Mouse (Mus musculus): ENCODE measurements at regions not wholly inside any gene's neighbourhood (a gene's known extent, or its start where the extent isn't known, plus 50 kb on each side); places are given as distances from the start of the nearest gene placed in this dataset.

GRCm38 (mm10) chr1:186909518-186910105 is 57.6 kb upstream of the D1Pas1 start:
- H3K9me3 ChIP-seq (ENCODE audit: control insufficient read depth, low read length), result no peaks in the 10 kb centered on the region
- H3K4me2 ChIP-seq (ENCODE audit: low read depth, low read length), result no peak overlapping the region
- no peak overlapping the region for H3K27ac ChIP-seq (ENCODE audit: low read depth, low read length)
- H3K4me3 ChIP-seq (ENCODE audit: low read depth, low read length), result no peak overlapping the region
- H3K36me3 ChIP-seq (ENCODE audit: control insufficient read depth, insufficient read depth, low read length), result no peaks in the 10 kb centered on the region
- 0 out of 2 replicates have a peak, but pooled peaks cover 5% of the 10 kb centered on the region for H3K27me3 ChIP-seq (ENCODE audit: control insufficient read depth, insufficient read depth, low read length)
- WGBS, result 66% methylated on average over 9 of the region's 9 CpGs
- H3K4me1 ChIP-seq (ENCODE audit: control insufficient read depth, insufficient read depth, low read length), result no peaks in the 10 kb centered on the region
- no peak overlapping the region for H3K9ac ChIP-seq (replicated peaks; ENCODE audit: low read depth, low read length)
- ATAC-seq (ENCODE audit: low read depth), result no peak

GRCm38 (mm10) chr1:186909073-186909472 is 58.1 kb upstream of the D1Pas1 start:
- Histone ChIP-seq H3K36me3 (ENCODE audit: control insufficient read depth, insufficient read depth, low read length) (no peaks in the 10 kb centered on the region), H3K9ac (replicated peaks; ENCODE audit: low read depth, low read length) (no peak overlapping the region), H3K4me3 (ENCODE audit: low read depth, low read length) (no peak overlapping the region), H3K9me3 (ENCODE audit: control insufficient read depth, low read length) (no peaks in the 10 kb centered on the region), H3K4me2 (ENCODE audit: low read depth, low read length) (no peak overlapping the region), H3K4me1 (ENCODE audit: control insufficient read depth, insufficient read depth, low read length) (no peaks in the 10 kb centered on the region), H3K27ac (ENCODE audit: low read depth, low read length) (no peak overlapping the region), H3K27me3 (ENCODE audit: control insufficient read depth, insufficient read depth, low read length) (0 out of 2 replicates have a peak, but pooled peaks cover 5% of the 10 kb centered on the region)
- ATAC-seq (ENCODE audit: low read depth), result peak; percentile 58; the same call in 1 of the 2 replicates
- WGBS, result 38% methylated on average over 9 of the region's 9 CpGs

GRCm38 (mm10) chr1:186907409-186908170 is 59.6 kb upstream of the D1Pas1 start:
- no peak overlapping the region for H3K9ac ChIP-seq (replicated peaks; ENCODE audit: low read depth, low read length)
- no peak for ATAC-seq (ENCODE audit: low read depth)
- H3K4me3 ChIP-seq (ENCODE audit: low read depth, low read length), result no peak overlapping the region
- WGBS, result 81% methylated on average over 10 of the region's 10 CpGs
- H3K27ac ChIP-seq (ENCODE audit: low read depth, low read length), result no peak overlapping the region
- no peaks in the 10 kb centered on the region for H3K36me3 ChIP-seq (ENCODE audit: control insufficient read depth, insufficient read depth, low read length)
- no peak overlapping the region for H3K4me2 ChIP-seq (ENCODE audit: low read depth, low read length)
- no peaks in the 10 kb centered on the region for H3K4me1 ChIP-seq (ENCODE audit: control insufficient read depth, insufficient read depth, low read length)
- H3K9me3 ChIP-seq (ENCODE audit: control insufficient read depth, low read length), result no peaks in the 10 kb centered on the region
- H3K27me3 ChIP-seq (ENCODE audit: control insufficient read depth, insufficient read depth, low read length), result 0 out of 2 replicates have a peak, but pooled peaks cover 5% of the 10 kb centered on the region

GRCm38 (mm10) chr1:186905942-186906341 is 61.3 kb upstream of the D1Pas1 start:
- H3K27me3 ChIP-seq (ENCODE audit: control insufficient read depth, insufficient read depth, low read length), result 0 out of 2 replicates have a peak, but pooled peaks cover 3% of the 10 kb centered on the region
- no peak overlapping the region for H3K4me3 ChIP-seq (ENCODE audit: low read depth, low read length)
- no peaks in the 10 kb centered on the region; the same call in 1 of the 2 replicates for H3K4me1 ChIP-seq (ENCODE audit: control insufficient read depth, insufficient read depth, low read length)
- no peak for ATAC-seq (ENCODE audit: low read depth)
- H3K9ac ChIP-seq (replicated peaks; ENCODE audit: low read depth, low read length), result no peak overlapping the region
- no peak overlapping the region for H3K4me2 ChIP-seq (ENCODE audit: low read depth, low read length)
- no peaks in the 10 kb centered on the region for H3K9me3 ChIP-seq (ENCODE audit: control insufficient read depth, low read length)
- WGBS, result 92% methylated on average over 7 of the region's 7 CpGs
- H3K27ac ChIP-seq (ENCODE audit: low read depth, low read length), result no peak overlapping the region
- H3K36me3 ChIP-seq (ENCODE audit: control insufficient read depth, insufficient read depth, low read length), result no peaks in the 10 kb centered on the region

- Histone ChIP-seq H3K27me3 (ENCODE audit: control insufficient read depth, insufficient read depth, low read length) (no peaks in the 10 kb centered on the region; the same call in 1 of the 2 replicates), H3K4me3 (ENCODE audit: low read depth, low read length) (no peak overlapping the region), H3K9ac (replicated peaks; ENCODE audit: low read depth, low read length) (no peak overlapping the region), H3K36me3 (ENCODE audit: control insufficient read depth, insufficient read depth, low read length) (no peaks in the 10 kb centered on the region), H3K9me3 (ENCODE audit: control insufficient read depth, low read length) (no peaks in the 10 kb centered on the region), H3K27ac (ENCODE audit: low read depth, low read length) (no peak overlapping the region), H3K4me2 (ENCODE audit: low read depth, low read length) (no peak overlapping the region), H3K4me1 (ENCODE audit: control insufficient read depth, insufficient read depth, low read length) (no peaks in the 10 kb centered on the region; the same call in 1 of the 2 replicates)
- WGBS, result 53% methylated on average over 6 of the region's 6 CpGs
- no peak for ATAC-seq (ENCODE audit: low read depth)
These were observed 65.7 kb upstream of the D1Pas1 start for GRCm38 (mm10) chr1:186901548-186901947.

GRCm38 (mm10) chr1:186898203-186898602 is 69.0 kb upstream of the D1Pas1 start:
- H3K4me3 ChIP-seq (ENCODE audit: low read depth, low read length), result no peak overlapping the region
- H3K9me3 ChIP-seq (ENCODE audit: control insufficient read depth, low read length), result no peaks in the 10 kb centered on the region
- H3K4me2 ChIP-seq (ENCODE audit: low read depth, low read length), result no peak overlapping the region
- ATAC-seq (ENCODE audit: low read depth), result peak; percentile 56
- no peaks in the 10 kb centered on the region for H3K36me3 ChIP-seq (ENCODE audit: control insufficient read depth, insufficient read depth, low read length)
- no peaks in the 10 kb centered on the region; the same call in 1 of the 2 replicates for H3K4me1 ChIP-seq (ENCODE audit: control insufficient read depth, insufficient read depth, low read length)
- 11% methylated on average over 8 of the region's 8 CpGs for WGBS
- H3K27me3 ChIP-seq (ENCODE audit: control insufficient read depth, insufficient read depth, low read length), result peaks cover 3% of the 10 kb centered on the region
- no peak overlapping the region for H3K9ac ChIP-seq (replicated peaks; ENCODE audit: low read depth, low read length)
- no peak overlapping the region for H3K27ac ChIP-seq (ENCODE audit: low read depth, low read length)

GRCm38 (mm10) chr1:186889584-186889852 is 77.7 kb upstream of the D1Pas1 start:
- 54% methylated on average over 5 of the region's 5 CpGs for WGBS
- H3K36me3 ChIP-seq (ENCODE audit: control insufficient read depth, insufficient read depth, low read length), result no peaks in the 10 kb centered on the region
- H3K9me3 ChIP-seq (ENCODE audit: control insufficient read depth, low read length), result no peaks in the 10 kb centered on the region
- no peak for ATAC-seq (ENCODE audit: low read depth)
- H3K27ac ChIP-seq (ENCODE audit: low read depth, low read length), result no peak overlapping the region
- H3K4me2 ChIP-seq (ENCODE audit: low read depth, low read length), result no peak overlapping the region
- no peak overlapping the region for H3K9ac ChIP-seq (replicated peaks; ENCODE audit: low read depth, low read length)
- H3K4me3 ChIP-seq (ENCODE audit: low read depth, low read length), result no peak overlapping the region
- H3K4me1 ChIP-seq (ENCODE audit: control insufficient read depth, insufficient read depth, low read length), result no peaks in the 10 kb centered on the region
- peaks cover 3% of the 10 kb centered on the region; the same call in 1 of the 2 replicates for H3K27me3 ChIP-seq (ENCODE audit: control insufficient read depth, insufficient read depth, low read length)

GRCm38 (mm10) chr1:186888767-186889583 is 78.2 kb upstream of the D1Pas1 start:
- no peak overlapping the region for H3K27ac ChIP-seq (ENCODE audit: low read depth, low read length)
- peaks cover under 1% of the 10 kb centered on the region; the same call in 1 of the 2 replicates for H3K27me3 ChIP-seq (ENCODE audit: control insufficient read depth, insufficient read depth, low read length)
- no peak overlapping the region for H3K4me2 ChIP-seq (ENCODE audit: low read depth, low read length)
- ATAC-seq (ENCODE audit: low read depth), result no peak
- no peaks in the 10 kb centered on the region for H3K4me1 ChIP-seq (ENCODE audit: control insufficient read depth, insufficient read depth, low read length)
- WGBS, result 43% methylated on average over 11 of the region's 11 CpGs
- no peaks in the 10 kb centered on the region for H3K36me3 ChIP-seq (ENCODE audit: control insufficient read depth, insufficient read depth, low read length)
- H3K9ac ChIP-seq (replicated peaks; ENCODE audit: low read depth, low read length), result no peak overlapping the region
- H3K9me3 ChIP-seq (ENCODE audit: control insufficient read depth, low read length), result no peaks in the 10 kb centered on the region
- H3K4me3 ChIP-seq (ENCODE audit: low read depth, low read length), result no peak overlapping the region

GRCm38 (mm10) chr1:186887127-186887526 is 80.1 kb upstream of the D1Pas1 start:
- ATAC-seq (ENCODE audit: low read depth), result no peak
- Histone ChIP-seq H3K4me3 (ENCODE audit: low read depth, low read length) (no peak overlapping the region), H3K9ac (replicated peaks; ENCODE audit: low read depth, low read length) (no peak overlapping the region), H3K9me3 (ENCODE audit: control insufficient read depth, low read length) (no peaks in the 10 kb centered on the region), H3K4me1 (ENCODE audit: control insufficient read depth, insufficient read depth, low read length) (no peaks in the 10 kb centered on the region), H3K27ac (ENCODE audit: low read depth, low read length) (no peak overlapping the region), H3K36me3 (ENCODE audit: control insufficient read depth, insufficient read depth, low read length) (no peaks in the 10 kb centered on the region), H3K4me2 (ENCODE audit: low read depth, low read length) (no peak overlapping the region), H3K27me3 (ENCODE audit: control insufficient read depth, insufficient read depth, low read length) (no peaks in the 10 kb centered on the region)
- 70% methylated on average over 3 of the region's 3 CpGs for WGBS

Measured in neural tube, embryonic 14.5 days (tissue).